Mouse (Mus musculus) ovary, postnatal 14 days (tissue): ENCODE results near the gene Kctd6.
A peak's percentile ranks its signal among the peaks of the same experiment; 100 is the strongest.
"Not testable (repeated sequence)": the region's sequence is repeated elsewhere in the genome, so short reads cannot be mapped to it uniquely, and the experiment has no call there.

ENCODE experiments used
- DNase-seq: peaks from one replicate; pipeline ENCODE4 v3.0.0; 2022; ENCODE audit warnings: low spot score

Gene Kctd6

DNA sequence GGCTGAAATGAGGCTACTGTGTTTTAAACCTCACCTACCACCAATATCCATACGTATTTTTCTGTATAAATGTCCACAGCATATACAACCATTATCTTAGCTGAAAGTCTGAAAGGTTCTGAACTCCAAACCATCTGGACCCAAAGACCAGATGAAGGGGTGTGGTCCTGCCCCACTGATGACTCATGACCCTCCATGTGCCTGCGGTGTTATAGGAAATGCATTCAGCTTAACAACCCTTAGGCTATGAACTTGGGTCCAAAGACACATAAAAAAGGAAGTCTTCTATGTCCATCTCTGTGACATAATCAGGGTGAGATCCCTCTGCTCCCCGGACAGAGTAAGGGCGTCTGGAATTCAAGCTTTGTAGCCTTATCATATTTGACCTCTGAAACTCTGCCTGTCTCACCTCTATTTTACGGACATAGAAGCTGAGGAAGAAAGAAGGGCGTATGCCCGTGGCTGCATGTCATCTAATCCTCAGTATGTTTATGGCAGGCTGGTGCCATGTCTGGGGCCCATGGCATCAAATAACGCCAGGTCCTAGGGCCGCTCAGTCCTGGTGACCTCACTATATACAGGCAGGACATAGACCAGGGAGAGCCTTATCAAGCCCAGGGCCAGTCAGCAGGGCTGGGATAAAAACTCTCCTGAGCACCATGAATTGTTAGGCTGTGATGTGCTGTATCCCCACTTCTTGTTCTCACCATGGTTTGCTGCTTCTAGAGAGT lies 36.4 kb downstream of the Kctd6 start:
- no peak for DNase-seq

DNA sequence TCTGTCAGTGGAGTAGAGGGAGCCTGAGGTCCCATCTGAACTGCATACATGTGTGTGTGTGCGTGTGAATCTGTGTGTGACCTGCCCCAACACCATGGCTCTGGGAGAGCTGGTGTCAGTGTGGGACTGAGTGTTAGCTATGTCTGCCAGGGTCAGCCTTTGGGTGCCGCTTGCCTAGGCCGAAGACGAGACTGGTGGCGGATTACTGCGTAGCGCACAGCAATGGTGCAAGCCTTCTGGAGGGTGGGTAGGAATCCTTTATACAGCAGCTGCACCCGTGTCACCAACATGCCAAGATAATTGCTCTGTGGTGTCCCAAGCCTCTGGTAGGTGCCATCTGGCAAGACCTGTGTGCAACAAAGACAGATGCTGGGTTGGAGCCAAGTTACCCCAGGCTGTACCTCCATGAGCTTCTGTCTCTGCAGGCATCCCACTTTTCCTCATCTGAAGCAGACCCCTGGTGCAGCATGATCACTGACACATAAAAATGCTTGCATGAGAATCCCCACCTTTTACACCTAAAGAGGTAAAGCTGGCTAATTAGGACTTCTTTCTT lies 37.5 kb downstream of the Kctd6 start:
- no peak for DNase-seq

DNA sequence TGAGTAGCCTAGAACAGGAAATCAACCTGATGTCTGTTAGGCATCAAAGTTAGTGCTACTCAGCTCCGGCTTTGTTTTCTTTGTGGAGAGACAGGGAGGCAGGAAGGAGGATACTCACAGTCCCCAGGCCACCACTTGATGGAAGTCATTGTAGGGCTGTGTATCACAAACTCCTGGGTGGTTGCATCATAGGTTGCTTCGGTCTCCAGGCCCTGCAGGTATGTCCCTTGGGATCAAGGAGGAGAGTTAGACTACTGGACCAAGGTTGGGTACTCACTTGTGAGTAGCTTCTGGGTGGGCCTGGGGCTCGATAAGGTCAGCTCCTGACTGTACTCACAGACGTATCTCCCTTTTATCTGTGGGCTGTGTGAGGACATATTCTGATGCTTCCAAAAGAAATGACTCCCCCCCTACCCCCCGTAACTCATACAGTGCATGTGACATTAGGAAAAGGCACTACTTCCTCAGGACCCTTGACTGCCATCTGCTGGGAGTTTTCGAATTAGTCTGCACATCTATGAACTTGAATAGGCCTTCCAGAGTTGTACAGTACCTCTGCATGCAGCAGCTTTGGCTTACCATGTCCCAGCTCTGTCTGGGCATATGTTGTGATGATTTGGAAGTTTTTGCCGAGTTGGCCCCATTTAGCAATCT lies 41.3 kb downstream of the Kctd6 start:
- DNase-seq = peak; percentile 54

DNA sequence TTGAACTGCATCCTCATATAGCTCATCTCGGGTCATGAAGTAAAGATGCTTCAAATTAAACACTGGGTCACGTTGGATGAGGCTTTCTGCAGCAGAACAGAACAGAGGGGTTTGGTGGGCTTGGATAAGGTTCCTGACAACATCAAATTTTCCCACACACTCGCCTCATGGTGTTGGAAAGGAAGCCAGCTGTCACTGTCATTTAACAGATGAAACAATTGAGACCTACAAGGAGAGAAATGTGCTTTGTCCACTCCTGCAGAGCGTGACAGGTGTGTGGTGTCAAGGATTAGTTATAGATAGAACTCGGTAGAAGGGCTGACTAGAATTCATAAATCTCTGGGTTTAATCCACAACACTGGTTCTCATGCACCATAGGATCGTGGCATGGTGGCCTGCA lies 42.1 kb downstream of the Kctd6 start:
- no peak for DNase-seq

DNA sequence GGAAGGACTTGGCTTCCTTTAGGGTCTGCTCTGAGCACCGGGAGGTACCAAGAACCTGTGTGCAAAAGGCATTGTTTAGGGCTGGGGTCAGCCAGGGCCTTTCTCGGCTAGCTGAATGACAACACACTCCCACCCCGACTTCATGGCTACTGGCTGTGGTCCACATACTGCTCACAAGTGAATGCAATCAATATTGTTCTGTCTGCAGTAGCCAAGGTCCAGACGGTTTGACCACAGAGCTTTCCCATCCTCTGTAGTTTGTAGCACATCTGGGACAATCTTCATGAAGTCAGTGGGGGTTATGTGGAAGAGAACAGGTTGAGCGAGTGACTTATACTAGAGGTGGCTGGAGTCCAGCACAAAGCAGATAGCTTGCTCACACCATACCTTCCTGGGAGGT lies 42.9 kb downstream of the Kctd6 start:
- DNase-seq = no peak

DNA sequence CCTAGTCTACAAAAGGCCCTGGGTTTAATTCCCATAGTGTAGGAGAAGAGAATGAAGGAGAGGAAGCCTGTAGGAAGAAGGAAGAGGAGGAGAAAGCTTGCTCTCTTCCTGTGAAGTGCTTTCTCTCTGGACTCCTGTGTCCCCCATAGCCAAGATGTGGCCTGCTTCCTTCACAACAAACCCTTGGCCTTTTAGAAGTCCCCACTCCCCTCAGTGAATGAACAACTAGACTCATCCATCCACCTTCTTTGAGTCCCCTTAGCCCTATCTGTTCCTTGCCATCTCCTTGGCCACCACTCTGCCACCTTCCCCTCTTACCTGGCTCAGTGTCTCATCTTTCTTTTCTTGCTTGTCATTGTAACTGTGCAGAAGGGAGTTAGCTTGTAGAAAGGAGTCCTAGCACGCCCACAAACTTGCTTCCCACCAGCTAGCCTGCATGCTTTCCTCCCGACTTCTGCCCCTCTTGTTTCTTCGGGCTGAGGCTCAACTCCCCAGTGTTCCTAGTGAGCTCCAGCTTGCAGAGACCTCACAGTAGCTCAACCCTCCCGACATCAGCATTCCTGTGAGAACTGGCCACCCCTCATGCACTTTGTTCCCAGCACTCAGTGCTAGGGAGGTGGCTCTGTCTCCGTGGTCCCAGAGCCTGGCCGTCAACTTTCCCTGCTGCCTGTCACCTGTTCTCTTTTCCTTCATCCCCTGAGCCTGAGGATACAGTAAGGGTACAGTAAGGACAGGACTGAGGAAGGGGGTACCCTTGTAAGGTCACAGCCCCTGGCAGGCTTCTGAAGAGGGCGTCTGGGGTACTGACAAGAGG lies 43.8 kb downstream of the Kctd6 start:
- no peak for DNase-seq

DNA sequence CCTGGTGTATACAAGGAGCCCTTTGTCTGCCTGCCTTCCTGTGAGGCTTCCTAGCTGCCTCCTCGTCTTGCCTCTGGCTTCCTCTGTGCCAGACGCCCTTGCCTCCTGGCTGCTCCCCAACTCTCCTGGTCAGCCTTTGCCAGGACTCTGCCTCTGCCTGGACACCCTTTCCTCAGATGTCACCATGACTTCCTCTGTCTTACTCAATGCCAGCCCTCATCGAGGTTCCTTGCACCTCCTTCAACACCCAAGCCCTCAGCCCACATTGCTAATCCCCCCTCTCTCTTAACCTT lies 44.3 kb downstream of the Kctd6 start:
- DNase-seq = no peak

DNA sequence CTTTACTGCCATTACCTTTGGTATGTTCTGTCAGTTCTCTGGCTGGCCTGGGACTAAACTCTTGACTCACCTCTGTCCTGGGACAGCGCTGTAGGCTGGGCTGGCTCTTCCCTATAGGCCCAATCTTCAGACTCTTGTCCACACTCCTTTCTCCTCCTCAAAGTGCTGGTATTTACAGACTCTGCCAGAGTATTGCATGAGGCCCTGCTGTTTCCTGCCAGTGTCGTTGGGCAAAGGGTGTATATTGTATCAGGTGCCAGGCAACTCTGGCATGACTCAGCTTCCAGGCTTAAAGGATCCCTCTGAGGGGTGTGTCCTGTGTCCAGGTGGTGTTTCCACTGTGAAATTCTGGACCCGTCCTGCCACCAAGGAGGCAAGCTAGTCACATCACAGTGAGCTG lies 44.8 kb downstream of the Kctd6 start:
- no peak for DNase-seq

DNA sequence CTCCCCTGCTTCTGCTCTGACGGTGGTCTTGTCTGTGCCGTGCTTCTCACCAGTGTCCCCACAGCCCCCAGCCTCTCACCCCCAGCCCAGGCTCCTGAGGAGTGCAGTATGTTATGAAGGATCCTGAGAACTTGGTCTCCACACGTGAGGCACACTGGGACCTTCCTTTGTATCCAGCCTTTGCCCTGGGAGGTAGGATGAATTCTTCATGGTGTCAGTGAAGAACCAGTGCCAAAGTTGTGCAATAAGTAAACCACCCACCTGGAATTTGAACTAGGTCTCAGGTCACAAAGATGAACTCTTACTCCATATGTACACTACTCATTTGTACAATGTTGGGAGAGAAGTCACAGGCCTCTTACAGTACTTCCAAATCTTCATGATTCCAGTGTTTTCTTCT lies 45.2 kb downstream of the Kctd6 start, which contains the start of gene Acox2:
TSS of gene Acox2 (minus strand) at position 188 of the 400 bp plus-strand sequence.
- DNase-seq = no peak

DNA sequence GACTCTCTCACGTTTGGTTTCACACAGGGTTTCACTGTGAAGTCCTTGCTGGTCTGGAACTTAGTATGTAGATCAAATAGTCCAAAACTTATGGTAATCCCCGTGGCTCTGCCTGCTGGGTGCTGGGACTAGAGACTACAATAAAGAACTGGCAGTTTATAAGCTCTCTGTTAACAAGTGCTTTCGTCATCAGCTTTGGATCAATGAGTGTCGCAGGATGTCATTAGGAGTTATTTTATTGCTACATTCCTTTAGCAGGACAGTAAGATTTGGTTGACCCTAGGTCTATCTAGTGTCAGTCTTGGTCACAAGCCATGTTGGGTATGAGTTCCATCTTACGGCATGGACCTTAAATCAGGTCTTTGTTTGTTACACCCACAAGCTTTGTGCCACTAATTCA lies 46.3 kb downstream of the Kctd6 start:
- no peak for DNase-seq

DNA sequence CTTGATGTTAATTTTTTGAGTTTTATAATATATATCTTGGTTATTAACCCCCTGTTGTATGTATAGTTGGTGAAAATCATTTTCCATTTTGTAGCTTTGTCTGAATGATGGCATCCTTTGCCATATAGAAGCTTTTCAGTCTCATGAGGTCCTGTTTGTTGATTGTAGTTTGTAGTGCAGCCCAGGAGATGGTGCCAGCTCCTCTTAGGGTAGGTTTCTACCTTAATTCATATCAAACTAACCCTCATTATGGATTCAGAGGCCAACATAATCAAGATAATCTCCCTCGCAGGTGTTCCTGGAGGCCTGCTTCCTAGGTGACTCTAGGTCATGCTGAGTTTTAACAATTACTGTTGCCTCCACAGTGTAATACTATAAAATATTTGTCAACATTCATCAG lies 48.3 kb downstream of the Kctd6 start:
- DNase-seq = no peak

DNA sequence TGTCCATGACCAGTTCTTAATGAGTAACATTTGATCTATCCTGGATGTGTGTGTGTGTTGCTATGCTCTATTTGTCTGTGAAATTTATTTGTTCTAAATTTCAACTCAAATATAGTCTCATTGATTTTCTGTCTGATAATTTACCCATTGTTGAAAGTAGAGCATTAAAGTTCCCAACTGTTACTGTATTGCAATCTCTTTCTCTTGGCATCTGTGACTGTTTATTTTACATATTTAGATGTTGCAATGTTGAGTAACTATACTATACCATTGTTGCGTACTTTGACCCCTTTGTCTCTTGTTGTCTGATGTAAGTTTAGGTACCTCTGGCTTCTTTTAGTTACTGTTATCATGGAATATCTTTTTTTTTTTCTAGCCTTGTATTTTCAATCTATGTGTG lies 50.4 kb downstream of the Kctd6 start:
- DNase-seq = no peak

DNA sequence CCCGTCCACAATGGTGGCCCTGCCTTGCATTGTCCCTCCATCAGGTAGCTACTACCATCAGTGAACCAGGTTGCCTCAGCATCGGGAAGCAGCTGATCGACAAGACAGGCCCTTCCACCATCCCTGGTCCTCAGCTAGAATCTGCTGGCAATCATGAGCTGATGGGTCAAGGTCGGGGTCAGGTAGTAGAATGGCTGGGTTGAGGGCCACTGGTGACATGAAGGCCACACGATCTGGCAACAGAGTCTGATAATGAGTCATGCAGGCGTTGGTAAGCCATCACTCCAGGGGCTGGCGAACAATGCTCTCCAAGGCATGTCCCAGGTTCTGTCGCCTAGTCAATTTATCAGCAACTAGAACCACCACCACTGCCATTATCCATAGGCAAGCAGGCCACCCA lies 57.3 kb downstream of the Kctd6 start:
- DNase-seq = not testable (repeated sequence)
